Comparison of ENCODE assay signal across 25 mouse cellular contexts in genomic region chr19:47888037-47888436, GRCm38 (mm10). TPM values are rescaled to one million over a fixed set of nuclear protein-coding genes. Genes with fewer than 3 reads are reported as not detected.
DNase-seq lines count a peak whose midpoint lies in the region; ATAC-seq and TF ChIP-seq lines count a peak whose summit lies in the region.
"Had no signal": no experiment of that assay in that cellular context is flagged by ENCODE, and none has a peak within 500 bp of the region (broad histone marks: within the 10 kb centered on the region; RNA-seq: fewer than 3 reads in every experiment).

No protein-coding gene starts in this region.

- 87% methylated on average over 8 of the region's 8 CpGs for WGBS in lung, postnatal 0 days
- 42% methylated on average over 8 of the region's 8 CpGs for WGBS in spleen, adult 2 months
- WGBS in neural tube, embryonic 15.5 days = 94% methylated on average over 8 of the region's 8 CpGs
- 88% methylated on average over 8 of the region's 8 CpGs for WGBS in intestine, embryonic 16.5 days

- no peaks in the 10 kb centered on the region for H3K9me3 ChIP-seq in lung, postnatal 0 days (ENCODE audit: low read length)
- no peaks in the 10 kb centered on the region for H3K9me3 ChIP-seq in neural tube, embryonic 15.5 days (replicated peaks)
- no peaks in the 10 kb centered on the region for H3K9me3 ChIP-seq in intestine, embryonic 16.5 days (ENCODE audit: control insufficient read depth, low read length)
- H3K9me3 ChIP-seq: embryonic facial prominence, embryonic 12.5 days; forebrain, embryonic 12.5 days; heart, embryonic 10.5 days; hindbrain, embryonic 12.5 days; limb, embryonic 13.5 days; liver, embryonic 12.5 days; megakaryocyte, embryonic 14.5 days; midbrain, embryonic 15.5 days had no signal

- no peaks in the 10 kb centered on the region for H3K27me3 ChIP-seq in lung, postnatal 0 days (replicated peaks; ENCODE audit: insufficient read depth, low read length)
- H3K27me3 ChIP-seq in spleen, adult 2 months (ENCODE audit: control insufficient read depth, insufficient read depth, low read length) = no peaks in the 10 kb centered on the region
- H3K27me3 ChIP-seq in neural tube, embryonic 15.5 days (replicated peaks) = no peaks in the 10 kb centered on the region
- H3K27me3 ChIP-seq in intestine, embryonic 16.5 days (replicated peaks; ENCODE audit: control insufficient read depth, insufficient read depth, low read length) = no peaks in the 10 kb centered on the region
- H3K27me3 ChIP-seq: embryonic facial prominence, embryonic 12.5 days; forebrain, embryonic 12.5 days; hindbrain, embryonic 12.5 days; limb, embryonic 13.5 days; liver, embryonic 12.5 days; megakaryocyte, embryonic 14.5 days; midbrain, embryonic 15.5 days had no signal

- H3K27ac ChIP-seq in lung, postnatal 0 days (ENCODE audit: low read length) = no peak overlapping the region
- H3K27ac ChIP-seq in spleen, adult 2 months (ENCODE audit: insufficient read depth, low read length) = peak overlapping the region; percentile 93
- H3K27ac ChIP-seq in neural tube, embryonic 15.5 days (replicated peaks) = no peak overlapping the region
- no peak overlapping the region for H3K27ac ChIP-seq in intestine, embryonic 16.5 days (ENCODE audit: low read length)
- H3K27ac ChIP-seq: embryonic facial prominence, embryonic 12.5 days; forebrain, embryonic 12.5 days; heart, embryonic 10.5 days; hindbrain, embryonic 12.5 days; kidney, postnatal 0 days; liver, embryonic 12.5 days; midbrain, embryonic 15.5 days had no signal

- peaks cover 8% of the 10 kb centered on the region; the same call in 1 of the 2 replicates for H3K4me1 ChIP-seq in lung, postnatal 0 days (ENCODE audit: insufficient read depth, low read depth, low read length)
- peaks cover 34% of the 10 kb centered on the region; the same call in 1 of the 2 replicates for H3K4me1 ChIP-seq in spleen, adult 2 months (ENCODE audit: control insufficient read depth, insufficient read depth, insufficient read length)
- peaks cover 4% of the 10 kb centered on the region; the same call in 1 of the 2 replicates for H3K4me1 ChIP-seq in neural tube, embryonic 15.5 days
- peaks cover 13% of the 10 kb centered on the region; the same call in 1 of the 2 replicates for H3K4me1 ChIP-seq in intestine, embryonic 16.5 days (ENCODE audit: control insufficient read depth, insufficient read depth, low read length)
- H3K4me1 ChIP-seq: midbrain, embryonic 15.5 days had no signal

- H3K36me3 ChIP-seq in lung, postnatal 0 days (ENCODE audit: insufficient read depth, low read length) = 0 out of 2 replicates have a peak, but pooled peaks cover under 1% of the 10 kb centered on the region
- no peaks in the 10 kb centered on the region for H3K36me3 ChIP-seq in spleen, adult 2 months (ENCODE audit: control insufficient read depth, insufficient read depth, low read length)
- H3K36me3 ChIP-seq in neural tube, embryonic 15.5 days = no peaks in the 10 kb centered on the region
- H3K36me3 ChIP-seq in intestine, embryonic 16.5 days (ENCODE audit: control insufficient read depth, insufficient read depth, low read length) = no peaks in the 10 kb centered on the region; the same call in 1 of the 2 replicates
- H3K36me3 ChIP-seq: heart, embryonic 10.5 days; hindbrain, embryonic 12.5 days; liver, embryonic 12.5 days; midbrain, embryonic 15.5 days had no signal

- DNase-seq in lung, postnatal 36 days = peak; percentile 37
- DNase-seq in lung, postnatal 0 days (ENCODE audit: low spot score) = no peak
- peak; percentile 42 for DNase-seq in CD4-positive, CD25-positive, alpha-beta regulatory T cell, adult 2 months (ENCODE audit: low read depth, low spot score)
- peak; percentile 79 to 92 for DNase-seq in spleen, adult 2 months (ENCODE audit: low read depth in 1 of 2, low spot score in 2 of 2)
- no peak for DNase-seq in cerebellum, postnatal 25 days
- DNase-seq: adrenal gland, postnatal 36 days; cerebellum, adult 11 months; cerebellum, adult 9-11 months; kidney, adult 18-20 months; lung, postnatal 14 days; right cerebral cortex, postnatal 25 days had no signal

- H3K9ac ChIP-seq in lung, postnatal 0 days (replicated peaks; ENCODE audit: low read depth) = no peak overlapping the region
- H3K9ac ChIP-seq in neural tube, embryonic 15.5 days (replicated peaks) = no peak overlapping the region
- no peak overlapping the region for H3K9ac ChIP-seq in intestine, embryonic 16.5 days (ENCODE audit: low read depth, low read length)
- H3K9ac ChIP-seq: embryonic facial prominence, embryonic 12.5 days; forebrain, embryonic 12.5 days; hindbrain, embryonic 12.5 days; limb, embryonic 13.5 days; liver, embryonic 12.5 days; midbrain, embryonic 15.5 days had no signal

- TF ChIP-seq POLR2A in spleen, adult 2 months (IDR thresholded peaks at IDR 0.05; ENCODE audit: low read depth, low read length) = no peak; the same call in 1 of the 2 replicates

- no peak for TF ChIP-seq EP300 in lung, postnatal 0 days (IDR thresholded peaks at IDR 0.05)

- no peak overlapping the region for H3K4me3 ChIP-seq in lung, postnatal 0 days (ENCODE audit: low read depth, low read length)
- H3K4me3 ChIP-seq in spleen, adult 2 months (ENCODE audit: extremely low read depth, insufficient read depth, insufficient read length) = no peak overlapping the region
- H3K4me3 ChIP-seq in neural tube, embryonic 15.5 days (replicated peaks) = no peak overlapping the region
- no peak overlapping the region for H3K4me3 ChIP-seq in intestine, embryonic 16.5 days (ENCODE audit: low read length)
- H3K4me3 ChIP-seq: embryonic facial prominence, embryonic 12.5 days; forebrain, embryonic 12.5 days; heart, embryonic 10.5 days; hindbrain, embryonic 12.5 days; limb, embryonic 13.5 days; liver, embryonic 12.5 days; megakaryocyte, embryonic 14.5 days; midbrain, embryonic 15.5 days had no signal

- ATAC-seq in lung, postnatal 0 days = no peak
- ATAC-seq in monocyte, adult 5-6 weeks (replicated peaks; ENCODE audit: insufficient number of reproducible peaks, low FRiP score, low TSS enrichment, poor library complexity, severe bottlenecking) = 0 out of 2 replicates have a peak, but pooled peaks have one; percentile 15
- no peak for ATAC-seq in neural tube, embryonic 15.5 days (ENCODE audit: low FRiP score)
- ATAC-seq in intestine, embryonic 16.5 days = no peak
- ATAC-seq: liver, embryonic 12.5 days; midbrain, embryonic 15.5 days had no signal

- TF ChIP-seq CTCF in lung, postnatal 0 days (IDR thresholded peaks at IDR 0.05) = no peak
- TF ChIP-seq CTCF in spleen, adult 2 months (IDR thresholded peaks at IDR 0.05; ENCODE audit: extremely low read depth, insufficient read depth, insufficient read length, insufficient replicate concordance) = no peak

- no peak overlapping the region for H3K4me2 ChIP-seq in lung, postnatal 0 days (replicated peaks; ENCODE audit: low read depth, low read length)
- no peak overlapping the region for H3K4me2 ChIP-seq in neural tube, embryonic 15.5 days
- H3K4me2 ChIP-seq in intestine, embryonic 16.5 days (ENCODE audit: low read depth, low read length) = no peak overlapping the region
- H3K4me2 ChIP-seq: embryonic facial prominence, embryonic 12.5 days; forebrain, embryonic 12.5 days; hindbrain, embryonic 12.5 days; limb, embryonic 13.5 days; liver, embryonic 12.5 days; midbrain, embryonic 15.5 days had no signal

RNA-seq across cellular contexts. Expression of gene Gsto2, which starts 22.7 kb away (rescaled TPM):
- 2.1 TPM in 2 replicates for polyA plus RNA-seq in lung, postnatal 0 days (2015; fragmentation: Nextera tagmentation; extraction: Ambion mirVana)
- total RNA-seq in monocyte, adult 5-6 weeks (2017) = 0.43 TPM in 1 of 3 replicates, not detected in the others
- 0.13 and 0.32 TPM in 2 replicates for polyA plus RNA-seq in spleen, adult 2 months (2012; rRNA removed)
- 1.4 and 1.8 TPM in 2 replicates for polyA plus RNA-seq in neural tube, embryonic 15.5 days (2015; fragmentation: Nextera tagmentation; extraction: Ambion mirVana)
- polyA plus RNA-seq in intestine, embryonic 16.5 days (2015; fragmentation: Nextera tagmentation; extraction: Ambion mirVana) = 0.68 and 1.2 TPM in 2 replicates

RNA-seq across cellular contexts. Expression of gene Cfap43, which starts 31.1 kb away (rescaled TPM):
- 4.9 and 6.3 TPM in 2 replicates for polyA plus RNA-seq in lung, postnatal 0 days (2015; fragmentation: Nextera tagmentation; extraction: Ambion mirVana)
- 0.19 to 1.3 TPM (median 0.19 TPM) in 3 replicates for total RNA-seq in monocyte, adult 5-6 weeks (2017)
- polyA plus RNA-seq in spleen, adult 2 months (2012; rRNA removed) = not detected in 2 replicates
- polyA plus RNA-seq in neural tube, embryonic 15.5 days (2015; fragmentation: Nextera tagmentation; extraction: Ambion mirVana) = 0.51 and 0.98 TPM in 2 replicates
- polyA plus RNA-seq in intestine, embryonic 16.5 days (2015; fragmentation: Nextera tagmentation; extraction: Ambion mirVana) = 0.11 and 0.15 TPM in 2 replicates
- total RNA-seq: adrenal gland, postnatal 36 days; gastrocnemius, adult 18-20 months had no signal
- polyA plus RNA-seq: large intestine, adult 2 months had no signal

RNA-seq across cellular contexts. Expression of gene Itprip, which starts 31.1 kb away (rescaled TPM):
- polyA plus RNA-seq in lung, postnatal 0 days (2015; fragmentation: Nextera tagmentation; extraction: Ambion mirVana) = 15.6 and 15.9 TPM in 2 replicates
- total RNA-seq in monocyte, adult 5-6 weeks (2017) = 27.6 to 28.1 TPM (median 28.1 TPM) in 3 replicates
- polyA plus RNA-seq in spleen, adult 2 months (2012; rRNA removed) = 16.9 and 21.1 TPM in 2 replicates
- polyA plus RNA-seq in neural tube, embryonic 15.5 days (2015; fragmentation: Nextera tagmentation; extraction: Ambion mirVana) = 3.6 and 7.8 TPM in 2 replicates
- 8.0 and 8.8 TPM in 2 replicates for polyA plus RNA-seq in intestine, embryonic 16.5 days (2015; fragmentation: Nextera tagmentation; extraction: Ambion mirVana)

RNA-seq across cellular contexts. Expression of gene Gsto1, which starts 33.3 kb away (rescaled TPM):
- 147 and 172 TPM in 2 replicates for polyA plus RNA-seq in lung, postnatal 0 days (2015; fragmentation: Nextera tagmentation; extraction: Ambion mirVana)
- total RNA-seq in monocyte, adult 5-6 weeks (2017) = 50.9 to 119 TPM (median 77.1 TPM) in 3 replicates
- 23.0 and 24.5 TPM in 2 replicates for polyA plus RNA-seq in spleen, adult 2 months (2012; rRNA removed)
- 156 and 169 TPM in 2 replicates for polyA plus RNA-seq in neural tube, embryonic 15.5 days (2015; fragmentation: Nextera tagmentation; extraction: Ambion mirVana)
- 588 and 626 TPM in 2 replicates for polyA plus RNA-seq in intestine, embryonic 16.5 days (2015; fragmentation: Nextera tagmentation; extraction: Ambion mirVana)

RNA-seq across cellular contexts. Expression of gene Cfap58, which starts 49.4 kb away (rescaled TPM):
- polyA plus RNA-seq in lung, postnatal 0 days (2015; fragmentation: Nextera tagmentation; extraction: Ambion mirVana) = 2.0 and 2.6 TPM in 2 replicates
- not detected in 3 replicates for total RNA-seq in monocyte, adult 5-6 weeks (2017)
- not detected in 2 replicates for polyA plus RNA-seq in spleen, adult 2 months (2012; rRNA removed)
- polyA plus RNA-seq in neural tube, embryonic 15.5 days (2015; fragmentation: Nextera tagmentation; extraction: Ambion mirVana) = 0.47 and 0.59 TPM in 2 replicates
- polyA plus RNA-seq in intestine, embryonic 16.5 days (2015; fragmentation: Nextera tagmentation; extraction: Ambion mirVana) = not detected in 2 replicates
- total RNA-seq: gastrocnemius, adult 18-20 months had no signal
- polyA plus RNA-seq: embryonic facial prominence, embryonic 12.5 days; kidney, postnatal 0 days; large intestine, adult 2 months; limb, embryonic 13.5 days; liver, embryonic 12.5 days had no signal

Comparison
In these comparisons a context has a peak if more than half of its experiments do, and no peak if none do; other contexts are left out.
1. DNase-seq: peak in lung, postnatal 36 days (single experiment), CD4-positive, CD25-positive, alpha-beta regulatory T cell, adult 2 months (single experiment) and spleen, adult 2 months (2 of 2); none in lung, postnatal 0 days (single experiment) and cerebellum, postnatal 25 days (0 of 2).